Mouse (Mus musculus): ENCODE results near the gene Gbp8.

The Gbp8 gene

GRCm38 (mm10) chr5:105010376-105010775 lies 129.0 kb downstream of the Gbp8 start:
- TF ChIP-seq GATA4 (IDR thresholded peaks at IDR 0.05; ENCODE audit: insufficient replicate concordance, low read length) = no peak

DNA sequence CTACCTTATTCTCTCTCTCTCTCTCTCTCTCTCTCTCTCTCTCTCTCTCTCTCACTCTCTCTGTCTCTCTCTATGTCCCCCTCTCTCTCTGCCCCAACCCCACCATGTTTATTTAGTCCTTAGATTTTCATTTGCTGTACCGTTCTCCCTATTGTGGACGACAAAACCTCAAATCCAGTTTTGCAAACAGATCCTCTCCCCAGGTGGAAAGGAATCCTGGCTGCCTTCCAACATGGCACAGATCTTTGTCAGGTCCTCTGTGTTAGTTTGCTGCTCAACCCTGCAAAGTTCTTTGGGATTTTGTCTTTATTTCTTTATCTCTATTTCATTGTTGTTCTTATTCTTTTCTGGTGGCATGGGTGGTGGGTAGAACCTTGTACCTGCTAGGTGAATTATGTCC lies 149.9 kb downstream of the Gbp8 start:
- no peak for TF ChIP-seq GATA4 (IDR thresholded peaks at IDR 0.05; ENCODE audit: insufficient replicate concordance, low read length)

DNA sequence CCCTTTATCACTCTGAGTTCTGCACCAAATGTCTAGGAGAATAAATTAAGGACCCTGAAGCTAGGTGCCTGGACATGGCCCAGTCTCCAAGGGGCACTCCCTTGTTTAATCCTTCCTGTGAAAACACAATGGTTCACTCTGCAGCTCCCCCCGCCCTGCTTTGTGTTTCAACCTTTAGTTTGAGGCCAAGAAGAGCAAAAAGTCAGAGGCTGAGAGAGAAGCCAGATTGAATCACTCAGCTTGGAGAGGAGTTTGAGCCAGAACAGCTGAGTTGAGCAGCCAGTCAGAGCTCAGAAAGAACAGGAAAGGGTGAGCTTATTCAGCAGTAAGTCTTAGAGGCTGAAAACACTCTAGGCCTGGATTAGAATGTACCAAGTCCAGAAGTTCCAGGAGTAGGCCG lies 151.3 kb downstream of the Gbp8 start:
- TF ChIP-seq GATA4 (IDR thresholded peaks at IDR 0.05; ENCODE audit: insufficient replicate concordance, low read length) = no peak

DNA sequence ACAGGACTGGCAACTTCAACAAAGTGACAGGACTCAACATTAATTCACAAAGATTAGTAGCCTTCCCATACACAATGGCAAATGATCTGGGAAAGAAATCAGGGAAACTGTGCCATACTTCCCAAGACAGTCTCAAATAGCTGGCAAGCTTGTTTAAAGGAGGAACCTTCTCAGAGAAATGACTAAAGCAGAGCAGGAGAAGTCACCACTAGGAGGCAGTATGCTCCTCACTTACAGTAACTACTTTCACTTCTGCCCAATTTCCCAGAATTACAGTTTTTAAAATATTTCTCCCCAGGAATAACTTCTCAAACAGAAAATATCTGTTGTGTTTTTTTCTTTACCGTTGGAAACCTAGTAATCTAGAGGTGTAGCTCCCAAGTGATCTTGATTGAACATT lies 152.6 kb downstream of the Gbp8 start:
- no peak for TF ChIP-seq GATA4 (IDR thresholded peaks at IDR 0.05; ENCODE audit: insufficient replicate concordance, low read length)

DNA sequence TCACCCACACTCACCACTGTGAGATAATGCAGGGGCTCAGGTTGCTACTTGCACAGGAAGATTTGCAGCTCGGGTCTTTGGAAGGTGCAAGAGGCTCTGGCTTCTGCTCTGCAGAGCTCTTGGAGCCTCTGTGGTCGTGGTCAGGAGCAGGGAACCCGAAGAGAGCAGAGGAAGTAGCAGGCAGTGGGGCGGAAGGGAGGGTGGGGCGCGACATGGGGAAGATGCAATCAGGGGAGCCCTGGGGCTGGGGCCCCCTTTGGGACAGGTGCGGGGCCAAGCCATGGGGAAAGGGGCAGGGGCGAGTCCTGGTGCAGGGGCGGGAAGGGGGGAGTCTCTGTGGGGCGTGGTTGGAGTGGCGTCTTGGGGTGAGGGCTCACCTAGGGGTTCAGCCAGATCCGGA lies 156.8 kb downstream of the Gbp8 start, which contains the start of gene Abcg3:
Abcg3 (minus strand) TSS at position 184 of the 400 bp plus-strand sequence.
- TF ChIP-seq GATA4 (IDR thresholded peaks at IDR 0.05; ENCODE audit: insufficient replicate concordance, low read length) = no peak

DNA sequence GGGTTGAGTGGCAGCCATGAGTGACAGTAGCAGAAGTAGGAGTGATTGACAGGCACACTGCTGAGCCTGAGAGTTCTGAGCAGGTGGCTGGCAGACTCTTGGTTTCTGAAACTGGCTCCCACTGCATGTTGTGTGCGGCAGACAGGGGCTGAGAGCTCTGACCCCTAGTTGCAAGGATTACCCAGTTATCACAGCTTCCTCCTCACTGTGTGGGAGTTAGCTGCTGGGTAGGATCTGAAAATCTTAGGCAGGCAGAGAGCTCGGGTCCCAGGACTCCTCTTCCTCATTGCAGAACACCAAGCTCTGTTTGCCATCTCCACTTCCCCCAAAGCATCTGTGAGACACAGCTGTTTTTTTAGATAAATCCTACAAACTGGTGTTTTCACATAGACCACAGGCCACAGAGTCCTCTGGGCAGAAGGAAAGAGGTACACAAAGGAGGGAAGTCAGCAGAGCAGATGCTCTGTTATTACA lies 160.3 kb downstream of the Gbp8 start:
- TF ChIP-seq GATA4 (IDR thresholded peaks at IDR 0.05; ENCODE audit: insufficient replicate concordance, low read length) = no peak
